ENCODE assay signal across 8 mouse cellular contexts in genomic region chr11:112779762-112780161, GRCm38 (mm10). TPM values are rescaled to one million over a fixed set of nuclear protein-coding genes. Genes with fewer than 3 reads are reported as not detected.
A peak's percentile ranks its signal among the peaks of the same experiment; 100 is the strongest.
DNase-seq lines count a peak whose midpoint lies in the region; ATAC-seq and TF ChIP-seq lines count a peak whose summit lies in the region.
"Had no signal": no experiment of that assay in that cellular context is flagged by ENCODE, and none has a peak within 500 bp of the region (broad histone marks: within the 10 kb centered on the region; RNA-seq: fewer than 3 reads in every experiment).

No protein-coding gene starts in this region.

- no peaks in the 10 kb centered on the region for H3K9me3 ChIP-seq in midbrain, embryonic 10.5 days (replicated peaks)
- no peaks in the 10 kb centered on the region for H3K9me3 ChIP-seq in midbrain, embryonic 16.5 days (replicated peaks; ENCODE audit: control insufficient read depth, low read length, poor library complexity, severe bottlenecking)
- H3K9me3 ChIP-seq in midbrain, postnatal 0 days (ENCODE audit: low read length), result no peaks in the 10 kb centered on the region

- no peak overlapping the region for H3K4me2 ChIP-seq in midbrain, embryonic 16.5 days (ENCODE audit: low read length)
- H3K4me2 ChIP-seq in midbrain, postnatal 0 days (ENCODE audit: low read depth, low read length, poor library complexity, severe bottlenecking), result no peak overlapping the region

- no peak overlapping the region for H3K4me3 ChIP-seq in midbrain, embryonic 10.5 days
- no peak overlapping the region for H3K4me3 ChIP-seq in midbrain, embryonic 16.5 days (ENCODE audit: low read depth, low read length)
- no peak overlapping the region for H3K4me3 ChIP-seq in midbrain, postnatal 0 days (ENCODE audit: low read depth, low read length)

- no peak for ATAC-seq in midbrain, embryonic 16.5 days
- ATAC-seq in midbrain, postnatal 0 days (ENCODE audit: low FRiP score), result no peak

- DNase-seq in midbrain, embryonic 10.5 days (ENCODE audit: low spot score), result peak; percentile 67
- peak; percentile 41 for DNase-seq in adrenal gland, postnatal 25 days
- peak; percentile 55 for DNase-seq in forelimb bud, embryonic 11.5 days (ENCODE audit: low read depth, low spot score)
- peak; percentile 72 for DNase-seq in kidney, postnatal 10 days
- DNase-seq in midbrain, postnatal 0 days (ENCODE audit: low spot score), result peak; percentile 68
- no peak for DNase-seq in thymus, postnatal 14 days

- H3K27me3 ChIP-seq in midbrain, embryonic 10.5 days (ENCODE audit: low read depth, poor library complexity, severe bottlenecking), result peaks cover 74% of the 10 kb centered on the region
- peaks cover 9% of the 10 kb centered on the region for H3K27me3 ChIP-seq in midbrain, embryonic 16.5 days (ENCODE audit: control insufficient read depth, insufficient read depth, low read depth, low read length)
- H3K27me3 ChIP-seq in midbrain, postnatal 0 days (ENCODE audit: insufficient read depth, low read length), result peaks cover 26% of the 10 kb centered on the region; the same call in 1 of the 2 replicates

- under 1% methylated on average over 10 of the region's 10 CpGs for WGBS in midbrain, embryonic 10.5 days
- 0% methylated on average over 10 of the region's 10 CpGs for WGBS in midbrain, embryonic 16.5 days
- WGBS in midbrain, postnatal 0 days, result 1% methylated on average over 10 of the region's 10 CpGs

- peak; percentile 91 for TF ChIP-seq CTCF in midbrain, postnatal 0 days (IDR thresholded peaks at IDR 0.05)

- peaks cover 10% of the 10 kb centered on the region for H3K36me3 ChIP-seq in midbrain, embryonic 10.5 days
- no peaks in the 10 kb centered on the region for H3K36me3 ChIP-seq in midbrain, embryonic 16.5 days (ENCODE audit: control insufficient read depth, insufficient read depth, low read length)
- H3K36me3 ChIP-seq in midbrain, postnatal 0 days (ENCODE audit: insufficient read depth, low read length), result no peaks in the 10 kb centered on the region

- H3K27ac ChIP-seq in midbrain, embryonic 10.5 days (replicated peaks), result no peak overlapping the region
- H3K27ac ChIP-seq in midbrain, embryonic 16.5 days (ENCODE audit: low read length), result no peak overlapping the region
- no peak overlapping the region for H3K27ac ChIP-seq in midbrain, postnatal 0 days (ENCODE audit: low read depth, low read length)

- no peak overlapping the region for H3K9ac ChIP-seq in midbrain, embryonic 16.5 days (ENCODE audit: low read depth, low read length)
- no peak overlapping the region for H3K9ac ChIP-seq in midbrain, postnatal 0 days (replicated peaks; ENCODE audit: low read length, poor library complexity, severe bottlenecking)

- peaks cover 63% of the 10 kb centered on the region for H3K4me1 ChIP-seq in midbrain, embryonic 10.5 days
- peaks cover 31% of the 10 kb centered on the region for H3K4me1 ChIP-seq in midbrain, embryonic 16.5 days (ENCODE audit: control insufficient read depth, insufficient read depth, low read length)
- H3K4me1 ChIP-seq in midbrain, postnatal 0 days (ENCODE audit: insufficient read depth, low read length), result no peaks in the 10 kb centered on the region

RNA-seq across cellular contexts. Expression of gene Sox9, which starts 2.3 kb away (rescaled TPM):
- 61.8 and 108 TPM in 2 replicates for polyA plus RNA-seq in midbrain, embryonic 10.5 days (2016; fragmentation: Nextera tagmentation; extraction: Ambion mirVana)
- 42.4 and 45.9 TPM in 2 replicates for polyA plus RNA-seq in midbrain, embryonic 16.5 days (2015; fragmentation: Nextera tagmentation; extraction: Ambion mirVana)
- 0.97 and 1.7 TPM in 2 replicates for total RNA-seq in adrenal gland, postnatal 25 days (2021)
- 10.4 TPM in 2 replicates for total RNA-seq in midbrain, postnatal 0 days (2014; rRNA removed)
- 35.4 and 36.5 TPM in 2 replicates for polyA plus RNA-seq in midbrain, postnatal 0 days (2015; fragmentation: Nextera tagmentation; extraction: Ambion mirVana)
- total RNA-seq: common myeloid progenitor, adult 5-6 weeks had no signal
